ENCODE assay signal across 23 mouse cellular contexts in genomic region chr8:120745226-120745625, GRCm38 (mm10). TPM values are rescaled to one million over a fixed set of nuclear protein-coding genes. Genes with fewer than 3 reads are reported as not detected.
DNase-seq lines count a peak whose midpoint lies in the region; ATAC-seq and TF ChIP-seq lines count a peak whose summit lies in the region.
"Had no signal": no experiment of that assay in that cellular context is flagged by ENCODE, and none has a peak within 500 bp of the region (broad histone marks: within the 10 kb centered on the region; RNA-seq: fewer than 3 reads in every experiment).

No protein-coding gene starts in this region.

- no peaks in the 10 kb centered on the region for H3K36me3 ChIP-seq in kidney, embryonic 15.5 days
- peaks cover 96% of the 10 kb centered on the region for H3K36me3 ChIP-seq in small intestine, adult 2 months (ENCODE audit: control insufficient read depth, insufficient read depth, low read length)
- H3K36me3 ChIP-seq: embryonic facial prominence, embryonic 15.5 days; hindbrain, embryonic 15.5 days; limb, embryonic 12.5 days; liver, embryonic 15.5 days; neural tube, embryonic 15.5 days had no signal

- peak overlapping the region; percentile 27; the same call in 1 of the 2 replicates for H3K27ac ChIP-seq in kidney, embryonic 15.5 days
- peak overlapping the region; percentile 91 for H3K27ac ChIP-seq in bone marrow macrophage, adult 2 months (ENCODE audit: insufficient read depth, low read depth, low read length)
- peak overlapping the region; percentile 91 for H3K27ac ChIP-seq in small intestine, adult 2 months (ENCODE audit: insufficient read depth, low read depth, low read length)
- H3K27ac ChIP-seq: embryonic facial prominence, embryonic 15.5 days; hindbrain, embryonic 15.5 days; limb, embryonic 12.5 days; liver, embryonic 15.5 days; neural tube, embryonic 15.5 days had no signal

- no peak overlapping the region for H3K9ac ChIP-seq in kidney, embryonic 15.5 days
- H3K9ac ChIP-seq: embryonic facial prominence, embryonic 15.5 days; hindbrain, embryonic 15.5 days; limb, embryonic 12.5 days; liver, embryonic 15.5 days; neural tube, embryonic 15.5 days had no signal

- DNase-seq in kidney, adult 9 months, result no peak
- peak; percentile 60 for DNase-seq in A20 (ENCODE audit: low read depth, low spot score)
- DNase-seq in left cerebral cortex, adult 9 months (ENCODE audit: low spot score in 2 of 2), result no peak
- DNase-seq in left cerebral cortex, postnatal 4 days, result no peak
- DNase-seq: adrenal gland, postnatal 10 days; cerebellum, adult 18-20 months; cerebellum, postnatal 36 days; heart, postnatal 36 days; kidney, adult 18-20 months; kidney, postnatal 25 days; thymus, postnatal 36 days had no signal

- no peak for TF ChIP-seq CTCF in bone marrow macrophage, adult 2 months (IDR thresholded peaks at IDR 0.05; ENCODE audit: low read depth, low read length)
- no peak for TF ChIP-seq CTCF in small intestine, adult 2 months (IDR thresholded peaks at IDR 0.05; ENCODE audit: extremely low read depth, insufficient read length, insufficient replicate concordance, low read depth, low read length)

- intact Hi-C loops in left cerebral cortex, postnatal 4 days (cut with DNase I), result no loop called here

- WGBS in kidney, embryonic 15.5 days, result 28% methylated on average over 7 of the region's 7 CpGs
- 15% methylated on average over 7 of the region's 7 CpGs for WGBS in small intestine, adult 2 months

- TF ChIP-seq POLR2A in bone marrow macrophage, adult 2 months (IDR thresholded peaks at IDR 0.05; ENCODE audit: borderline replicate concordance, low read depth, low read length), result no peak
- TF ChIP-seq POLR2A in small intestine, adult 2 months (IDR thresholded peaks at IDR 0.05; ENCODE audit: low read depth, low read length), result no peak

- no peaks in the 10 kb centered on the region for H3K9me3 ChIP-seq in kidney, embryonic 15.5 days (replicated peaks)
- H3K9me3 ChIP-seq: embryonic facial prominence, embryonic 15.5 days; hindbrain, embryonic 15.5 days; limb, embryonic 12.5 days; liver, embryonic 15.5 days; neural tube, embryonic 15.5 days had no signal

- no peaks in the 10 kb centered on the region for H3K27me3 ChIP-seq in kidney, embryonic 15.5 days
- no peaks in the 10 kb centered on the region for H3K27me3 ChIP-seq in small intestine, adult 2 months (ENCODE audit: control insufficient read depth, insufficient read depth, low read length)
- H3K27me3 ChIP-seq: embryonic facial prominence, embryonic 15.5 days; hindbrain, embryonic 15.5 days; liver, embryonic 15.5 days; neural tube, embryonic 15.5 days had no signal

- no peak for ATAC-seq in kidney, embryonic 15.5 days (replicated peaks; ENCODE audit: low FRiP score)
- ATAC-seq: forebrain, embryonic 16.5 days; lung, postnatal 0 days; midbrain, embryonic 16.5 days had no signal

- no peak overlapping the region for H3K4me3 ChIP-seq in kidney, embryonic 15.5 days (replicated peaks)
- no peak overlapping the region for H3K4me3 ChIP-seq in bone marrow macrophage, adult 2 months (ENCODE audit: insufficient read depth, low read length)
- no peak overlapping the region for H3K4me3 ChIP-seq in small intestine, adult 2 months (ENCODE audit: low read depth, low read length)
- H3K4me3 ChIP-seq: embryonic facial prominence, embryonic 15.5 days; hindbrain, embryonic 15.5 days; limb, embryonic 12.5 days; liver, embryonic 15.5 days; neural tube, embryonic 15.5 days had no signal

- H3K4me1 ChIP-seq in kidney, embryonic 15.5 days, result peaks cover 40% of the 10 kb centered on the region
- peaks cover 59% of the 10 kb centered on the region for H3K4me1 ChIP-seq in bone marrow macrophage, adult 2 months (ENCODE audit: control insufficient read depth, insufficient read depth, low read length)
- peaks cover 50% of the 10 kb centered on the region for H3K4me1 ChIP-seq in small intestine, adult 2 months (ENCODE audit: control insufficient read depth, insufficient read depth, insufficient read length, low read length)
- H3K4me1 ChIP-seq: hindbrain, embryonic 15.5 days; neural tube, embryonic 15.5 days had no signal

- no peak overlapping the region for H3K4me2 ChIP-seq in kidney, embryonic 15.5 days
- H3K4me2 ChIP-seq: embryonic facial prominence, embryonic 15.5 days; hindbrain, embryonic 15.5 days; limb, embryonic 12.5 days; liver, embryonic 15.5 days; neural tube, embryonic 15.5 days had no signal

RNA-seq across cellular contexts. Expression of gene Irf8, which starts 9.1 kb away (rescaled TPM):
- 9.6 and 11.5 TPM in 2 replicates for polyA plus RNA-seq in kidney, embryonic 15.5 days (2015; fragmentation: Nextera tagmentation; extraction: Ambion mirVana)
- 157 and 163 TPM in 2 replicates for polyA plus RNA-seq in bone marrow macrophage, adult 2 months (2012; ENCODE audit: insufficient read depth, insufficient read length, missing spikeins)
- 48.7 and 124 TPM in 2 replicates for polyA plus RNA-seq in small intestine, adult 2 months (2012; rRNA removed)
- 1 to 10 TPM; 1.8 to 2.5 TPM for total RNA-seq in left cerebral cortex, postnatal 4 days (2021)
- polyA plus RNA-seq: C2C12 had no signal

Comparison
In these comparisons a context has a peak if more than half of its experiments do, and no peak if none do; other contexts are left out.
1. H3K27ac ChIP-seq: peak in every context shown above with its lines; median percentile 91 in bone marrow macrophage, adult 2 months; 91 in small intestine, adult 2 months; 27 in kidney, embryonic 15.5 days.